Mouse (Mus musculus) midbrain, embryonic 16.5 days (tissue): ENCODE data around the gene Tnnc2. TPM values are rescaled to one million over a fixed set of nuclear protein-coding genes. Genes with fewer than 3 reads are reported as not detected.

ENCODE experiments used
- ATAC-seq: fragments of 200-750 bp; cut with Nextera tagmentation; 2 replicates; pipeline ENCODE4 v1.8.0; 2017; ENCODE audit warnings: moderate TSS enrichment
- H3K27ac ChIP-seq: fragments of 300-500 bp; sonication (generic); 2 replicates; pipeline ENCODE4 v1.5.1; 2014; ENCODE audit warnings: mild to moderate bottlenecking, low read length, mixed read lengths
- H3K27me3 ChIP-seq: fragments of 300-500 bp; sonication (generic); 2 replicates; pipeline ENCODE4 v1.6.1; 2014; ENCODE audit warnings: low read depth, low read length, mixed read lengths; ENCODE audit not compliant: control insufficient read depth, insufficient read depth
- H3K36me3 ChIP-seq: fragments of 300-500 bp; sonication (generic); 2 replicates; pipeline ENCODE4 v1.6.1; 2014; ENCODE audit warnings: mild to moderate bottlenecking, low read length, moderate library complexity, mixed read lengths; ENCODE audit not compliant: control insufficient read depth, insufficient read depth
- H3K4me1 ChIP-seq: fragments of 300-500 bp; sonication (generic); 2 replicates; pipeline ENCODE4 v1.6.1; 2014; ENCODE audit warnings: mild to moderate bottlenecking, low read length, mixed read lengths; ENCODE audit not compliant: control insufficient read depth, insufficient read depth
- H3K4me2 ChIP-seq: fragments of 300-500 bp; sonication (generic); 2 replicates; pipeline ENCODE4 v1.6.1; 2014; ENCODE audit warnings: mild to moderate bottlenecking, low read length, mixed read lengths
- H3K4me3 ChIP-seq: fragments of 300-500 bp; sonication (generic); 2 replicates; pipeline ENCODE4 v1.5.1; 2014; ENCODE audit warnings: low read depth, mild to moderate bottlenecking, low read length, moderate library complexity, mixed read lengths
- H3K9ac ChIP-seq: fragments of 300-500 bp; sonication (generic); 2 replicates; pipeline ENCODE4 v1.6.1; 2014; ENCODE audit warnings: low read depth, low read length, mixed read lengths
- H3K9me3 ChIP-seq: fragments of 300-500 bp; sonication (generic); replicated peaks from 2 replicates; pipeline ENCODE4 v1.6.1; 2014; ENCODE audit warnings: mild to moderate bottlenecking, low read length, mixed read lengths; ENCODE audit not compliant: control insufficient read depth, poor library complexity, severe bottlenecking
- WGBS: fragments of 180-500 bp; shearing (Covaris S2); extraction: QIAGEN DNeasy Blood & Tissue Kit; methylation state at CpG from one replicate; pipeline ENCODE4 v1.1.7; 2014; 5-methylcytosine and 5-hydroxymethylcytosine counted together
- polyA plus RNA-seq: library from polyadenylated mRNA; unstranded; fragments of >200 nt; fragmentation: Nextera tagmentation; extraction: Ambion mirVana; gene quantifications from 2 replicates; pipeline ENCODE4 v1.2.1, GENCODE M21; 2015

Tnnc2 gene
- polyA plus RNA-seq, 1 experiment from 2014 or later = 0.43 TPM

DNA sequence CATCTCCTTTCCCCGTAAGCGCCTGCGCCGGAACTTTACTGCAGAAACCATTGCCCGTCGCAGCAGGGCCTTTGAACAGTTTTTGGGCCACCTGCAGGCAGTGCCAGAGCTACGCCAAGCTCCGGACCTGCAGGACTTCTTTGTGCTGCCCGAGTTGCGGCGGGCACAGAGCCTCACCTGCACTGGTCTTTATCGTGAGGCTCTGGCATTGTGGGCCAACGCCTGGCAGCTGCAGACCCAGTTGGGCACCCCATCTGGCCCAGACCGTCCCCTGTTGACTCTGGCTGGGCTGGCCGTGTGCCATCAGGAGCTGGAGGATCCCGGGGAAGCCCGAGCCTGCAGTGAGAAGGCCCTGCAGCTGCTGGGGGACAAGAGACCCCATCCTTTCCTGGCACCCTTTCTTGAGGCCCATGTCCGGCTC lies 12.1 kb upstream of the Tnnc2 start:
- WGBS = 92% methylated on average over 18 of the region's 18 CpGs
- no peak overlapping the region for H3K4me3 ChIP-seq

GRCm38 (mm10) chr2:164790451-164790850 lies 10.7 kb upstream of the Tnnc2 start:
- no peak for ATAC-seq
- Histone ChIP-seq H3K9me3 (no peaks in the 10 kb centered on the region), H3K4me3 (no peak overlapping the region), H3K4me2 (no peak overlapping the region), H3K9ac (no peak overlapping the region), H3K4me1 (peaks cover 23% of the 10 kb centered on the region), H3K36me3 (peaks cover 24% of the 10 kb centered on the region), H3K27ac (no peak overlapping the region), H3K27me3 (no peaks in the 10 kb centered on the region)
- 88% methylated on average over 4 of the region's 4 CpGs for WGBS

More for the DNA sequence above, 12.1 kb upstream of the Tnnc2 start:
- no peak for ATAC-seq
- Histone ChIP-seq H3K4me2 (no peak overlapping the region), H3K9ac (no peak overlapping the region), H3K9me3 (no peaks in the 10 kb centered on the region), H3K36me3 (peaks cover 24% of the 10 kb centered on the region), H3K4me1 (peaks cover 18% of the 10 kb centered on the region), H3K27me3 (no peaks in the 10 kb centered on the region), H3K27ac (no peak overlapping the region)

GRCm38 (mm10) chr2:164788411-164788810 lies 8.6 kb upstream of the Tnnc2 start:
- H3K9ac ChIP-seq = peak overlapping the region; percentile 41; the same call in 1 of the 2 replicates
- peaks cover 19% of the 10 kb centered on the region for H3K36me3 ChIP-seq
- H3K27me3 ChIP-seq = no peaks in the 10 kb centered on the region
- no peaks in the 10 kb centered on the region for H3K9me3 ChIP-seq
- WGBS = 69% methylated on average over 4 of the region's 4 CpGs
- peaks cover 27% of the 10 kb centered on the region for H3K4me1 ChIP-seq
- no peak overlapping the region for H3K4me3 ChIP-seq
- no peak overlapping the region for H3K27ac ChIP-seq
- H3K4me2 ChIP-seq = 0 out of 2 replicates have a peak overlapping the region, but pooled peaks have one; percentile 17
- no peak for ATAC-seq

DNA sequence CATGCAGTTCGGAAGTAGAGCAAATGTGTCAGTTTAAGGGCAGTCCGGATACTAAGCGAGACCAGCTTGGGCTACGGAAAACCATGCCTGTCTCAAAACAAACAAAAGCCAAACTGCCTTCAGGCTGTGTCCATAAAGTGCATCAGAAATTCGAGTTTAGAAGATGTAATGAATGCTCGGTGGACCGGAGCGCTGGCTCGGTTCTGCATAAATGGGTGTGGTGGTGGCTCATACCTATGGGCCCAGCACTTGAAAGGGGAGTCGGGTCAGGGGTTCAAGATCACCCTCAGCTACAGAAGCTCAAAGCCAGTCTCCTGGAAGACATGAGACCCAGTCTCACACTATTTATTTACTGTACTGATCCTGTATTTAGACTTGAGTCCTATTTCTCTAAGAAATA lies 8.0 kb upstream of the Tnnc2 start:
- Histone ChIP-seq H3K27me3 (no peaks in the 10 kb centered on the region), H3K27ac (no peak overlapping the region), H3K36me3 (peaks cover 16% of the 10 kb centered on the region), H3K9ac (no peak overlapping the region), H3K4me3 (no peak overlapping the region), H3K4me1 (peaks cover 27% of the 10 kb centered on the region), H3K4me2 (0 out of 2 replicates have a peak overlapping the region, but pooled peaks have one; percentile 5), H3K9me3 (no peaks in the 10 kb centered on the region)
- no peak for ATAC-seq
- 84% methylated on average over 10 of the region's 10 CpGs for WGBS

DNA sequence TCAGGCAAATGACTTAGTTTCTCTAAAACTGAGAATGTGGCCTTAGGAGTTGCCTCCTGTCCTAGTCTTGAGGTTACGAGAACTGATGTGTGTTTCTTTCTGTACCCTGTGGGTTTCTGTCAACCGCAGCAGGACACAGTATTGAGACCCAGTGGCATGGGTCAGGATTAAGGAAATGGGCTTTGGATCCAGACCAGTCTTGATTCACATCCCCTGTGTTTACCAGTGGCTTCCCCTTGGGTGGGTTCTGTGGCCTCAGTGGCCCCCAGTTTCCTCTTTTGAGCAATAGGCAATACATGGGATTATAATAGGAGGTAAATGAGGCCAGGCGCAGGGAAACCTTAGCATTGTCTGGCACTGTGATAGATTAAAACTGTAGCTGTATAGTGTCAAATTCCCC lies 7.3 kb upstream of the Tnnc2 start:
- no peaks in the 10 kb centered on the region for H3K9me3 ChIP-seq

DNA sequence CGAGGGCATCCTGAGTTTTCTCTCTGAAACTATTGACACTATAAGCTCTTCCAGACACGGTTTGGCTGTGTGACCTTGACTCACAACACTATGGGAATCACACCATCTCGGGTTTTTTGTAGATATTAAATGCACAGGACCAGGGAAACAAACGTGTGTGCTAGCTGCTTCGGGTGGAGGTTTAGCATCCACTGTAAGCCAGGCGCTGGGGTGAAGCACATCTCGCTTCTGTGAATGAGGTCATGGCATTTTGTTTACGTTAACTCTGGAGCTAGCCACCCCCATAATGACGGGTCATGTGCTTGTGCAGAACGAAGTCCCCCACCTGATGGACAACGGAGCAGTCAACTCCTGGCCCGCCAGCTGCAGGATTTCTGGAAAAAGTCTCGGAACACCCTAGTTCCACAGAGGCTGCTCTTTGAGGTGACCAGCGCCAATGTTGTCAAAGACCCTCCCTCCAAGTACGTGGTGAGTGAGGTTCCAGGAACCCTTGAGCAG lies 6.7 kb upstream of the Tnnc2 start:
- peak; percentile 38 for ATAC-seq
- Histone ChIP-seq H3K27ac (peak overlapping the region; percentile 64), H3K27me3 (no peaks in the 10 kb centered on the region), H3K36me3 (peaks cover 4% of the 10 kb centered on the region), H3K4me1 (peaks cover 27% of the 10 kb centered on the region), H3K9me3 (no peaks in the 10 kb centered on the region), H3K4me3 (peak overlapping the region; percentile 64), H3K9ac (peak overlapping the region; percentile 74), H3K4me2 (peak overlapping the region; percentile 72)
- WGBS = 13% methylated on average over 15 of the region's 15 CpGs

More for the DNA sequence above, 7.3 kb upstream of the Tnnc2 start:
- Histone ChIP-seq H3K4me3 (peak overlapping the region; percentile 64), H3K9ac (peak overlapping the region; percentile 74), H3K27me3 (no peaks in the 10 kb centered on the region), H3K4me2 (peak overlapping the region; percentile 72), H3K27ac (no peak overlapping the region), H3K4me1 (peaks cover 27% of the 10 kb centered on the region), H3K36me3 (peaks cover 8% of the 10 kb centered on the region)
- no peak for ATAC-seq
- WGBS = 79% methylated on average over 3 of the region's 3 CpGs

- H3K9me3 ChIP-seq = no peaks in the 10 kb centered on the region
- WGBS = under 1% methylated on average over 75 of the region's 89 CpGs
- peak within 1 kb of the TSS; percentile 74 for H3K9ac ChIP-seq
- peaks cover 27% of the 10 kb centered on the region for H3K4me1 ChIP-seq
- peak; percentile 78 for ATAC-seq
- peak within 1 kb of the TSS; percentile 64 for H3K4me3 ChIP-seq
- H3K4me2 ChIP-seq = peak within 1 kb of the TSS; percentile 72
- peak within 1 kb of the TSS; percentile 64 for H3K27ac ChIP-seq
- no peaks in the 10 kb centered on the region for H3K27me3 ChIP-seq
- H3K36me3 ChIP-seq = peaks cover 1% of the 10 kb centered on the region; the same call in 1 of the 2 replicates
These were observed 6.0 kb upstream of the Tnnc2 start, which contains the start of gene Snx21 for GRCm38 (mm10) chr2:164785481-164786387. Snx21 (plus strand) TSS chr2:164785823.

GRCm38 (mm10) chr2:164784869-164785420 lies 5.2 kb upstream of the Tnnc2 start:
- peak overlapping the region; percentile 64; the same call in 1 of the 2 replicates for H3K27ac ChIP-seq

More at GRCm38 (mm10) chr2:164784869-164785420, 5.2 kb upstream of the Tnnc2 start:
- H3K9me3 ChIP-seq = no peaks in the 10 kb centered on the region
- H3K27me3 ChIP-seq = no peaks in the 10 kb centered on the region
- H3K4me1 ChIP-seq = peaks cover 27% of the 10 kb centered on the region
- no peaks in the 10 kb centered on the region for H3K36me3 ChIP-seq
- peak overlapping the region; percentile 72 for H3K4me2 ChIP-seq
- H3K9ac ChIP-seq = peak overlapping the region; percentile 74
- peak overlapping the region; percentile 64 for H3K4me3 ChIP-seq
- WGBS = 12% methylated on average over 7 of the region's 7 CpGs
- no peak for ATAC-seq
